Mouse (Mus musculus): ENCODE results near the gene Glul.
"Not testable (repeated sequence)": the region's sequence is repeated elsewhere in the genome, so short reads cannot be mapped to it uniquely, and the experiment has no call there.

Glul gene

DNA sequence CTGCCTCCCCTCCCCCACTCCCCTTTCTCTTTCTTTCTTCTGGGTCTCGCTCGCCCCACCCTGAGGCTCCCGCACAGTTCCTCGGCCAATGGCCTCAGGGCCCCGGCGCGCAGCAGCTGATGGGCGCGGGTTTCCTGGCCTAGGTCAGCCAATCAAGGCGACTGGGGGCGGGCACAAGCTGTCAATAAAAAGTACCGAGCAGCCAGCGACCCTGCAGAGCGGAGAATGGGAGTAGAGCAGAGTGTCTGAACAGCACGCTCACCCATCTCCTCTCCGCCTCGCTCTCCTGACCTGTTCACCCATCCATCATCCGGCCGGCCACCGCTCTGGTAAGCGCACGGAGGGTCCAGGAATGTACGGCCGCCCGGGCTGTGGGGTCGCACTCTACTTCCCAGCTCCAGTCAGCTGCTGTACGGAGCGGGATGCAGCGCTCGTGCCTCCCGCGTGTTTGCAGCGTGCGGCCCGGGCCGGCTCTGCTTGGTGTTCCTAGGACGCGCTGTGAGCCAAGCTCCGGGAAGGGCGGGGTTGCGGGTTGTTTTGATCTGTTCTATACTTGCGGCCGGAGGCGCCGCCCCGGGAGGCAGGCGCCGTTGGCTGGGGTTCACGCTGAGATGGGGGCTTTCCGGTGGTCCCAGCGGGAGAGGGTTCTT lies at the start of gene Glul, which contains the start of gene Teddm2:
Gene Glul, plus strand, starts transcription at position 214 of the 650 bp plus-strand sequence.
Gene Teddm2, minus strand, starts transcription at position 498 of the 650 bp plus-strand sequence.
- no peaks in the 10 kb centered on the region for H3K27me3 ChIP-seq (ENCODE audit: control insufficient read depth, insufficient read depth, low read length, poor library complexity, severe bottlenecking)
- H3K36me3 ChIP-seq (ENCODE audit: control insufficient read depth, insufficient read depth, low read length, poor library complexity, severe bottlenecking), result peaks cover 2% of the 10 kb centered on the region; the same call in 1 of the 2 replicates
- DNase-seq (ENCODE audit: low read depth, low spot score), result peak; percentile 97

DNA sequence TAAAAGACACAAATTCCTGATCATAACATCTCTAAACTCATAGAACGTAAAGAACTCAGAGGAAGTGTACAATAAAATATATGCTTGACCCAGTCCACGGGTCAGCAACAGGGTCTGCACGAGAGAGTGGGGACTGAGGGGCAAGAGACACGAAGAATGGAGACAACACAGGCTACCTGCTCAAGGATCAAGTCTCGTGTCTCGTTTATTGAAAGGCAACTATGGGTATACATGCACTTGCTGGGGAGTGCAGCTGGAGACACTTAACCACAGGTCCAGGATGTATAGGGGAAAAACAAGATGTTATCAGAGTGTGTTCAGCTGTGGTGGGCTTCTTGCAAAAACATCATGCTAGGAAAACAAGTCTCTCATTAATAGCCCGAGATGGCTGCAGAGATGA lies 47.0 kb upstream of the Glul start:
- not testable (repeated sequence) for DNase-seq (ENCODE audit: low read depth, low spot score); H3K27me3 ChIP-seq (ENCODE audit: control insufficient read depth, insufficient read depth, low read length, poor library complexity, severe bottlenecking)

DNA sequence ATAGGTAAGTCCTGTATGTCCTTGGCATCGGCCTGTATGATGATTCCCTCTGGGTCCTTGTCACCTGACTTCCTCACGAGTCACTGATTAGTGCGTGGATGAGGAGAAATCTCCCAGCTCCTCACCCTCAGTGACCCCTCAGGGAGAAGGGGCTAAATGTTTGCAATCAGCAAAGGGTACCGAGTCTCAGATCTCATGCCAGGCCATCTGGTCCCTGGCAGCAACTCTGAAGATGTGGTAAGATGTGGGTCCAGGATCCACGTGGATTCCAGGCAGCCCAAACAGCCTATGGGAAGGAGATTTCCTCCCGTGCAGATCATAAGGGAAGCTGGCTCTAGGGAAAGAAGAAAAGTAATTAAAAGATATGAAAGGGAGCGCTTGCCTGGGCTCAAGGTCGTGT lies 43.8 kb upstream of the Glul start:
- Histone ChIP-seq H3K36me3 (ENCODE audit: control insufficient read depth, insufficient read depth, low read length, poor library complexity, severe bottlenecking) (no peaks in the 10 kb centered on the region), H3K27me3 (ENCODE audit: control insufficient read depth, insufficient read depth, low read length, poor library complexity, severe bottlenecking) (no peaks in the 10 kb centered on the region)
- no peak for DNase-seq (ENCODE audit: low read depth, low spot score)

More for the DNA sequence above, 47.0 kb upstream of the Glul start:
- not testable (repeated sequence) for H3K36me3 ChIP-seq (ENCODE audit: control insufficient read depth, insufficient read depth, low read length, poor library complexity, severe bottlenecking)

DNA sequence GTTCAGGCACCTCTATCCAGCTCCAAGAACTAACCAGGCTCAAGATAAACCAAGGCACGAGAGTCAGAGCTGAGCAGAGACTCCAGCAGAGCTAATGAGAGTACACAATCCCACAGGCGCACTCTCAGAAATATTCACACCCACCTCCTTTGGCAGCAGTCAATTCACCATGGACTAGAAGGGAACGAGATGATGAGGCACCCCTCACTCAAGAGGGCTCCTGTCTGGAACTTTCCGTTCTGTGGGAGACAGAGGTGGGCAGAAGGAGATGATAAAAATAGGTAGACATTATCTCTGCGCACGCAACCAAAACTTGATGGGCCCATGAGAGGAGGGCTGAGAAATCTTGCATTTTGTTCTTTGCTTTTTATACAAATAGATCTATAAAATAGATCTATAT lies 25.7 kb upstream of the Glul start, which contains the start of gene Teddm1b:
Gene Teddm1b, plus strand, starts transcription at position 301 of the 400 bp plus-strand sequence.
- H3K36me3 ChIP-seq (ENCODE audit: control insufficient read depth, insufficient read depth, low read length, poor library complexity, severe bottlenecking), result no peaks in the 10 kb centered on the region
- DNase-seq (ENCODE audit: low read depth, low spot score), result no peak
- no peaks in the 10 kb centered on the region for H3K27me3 ChIP-seq (ENCODE audit: control insufficient read depth, insufficient read depth, low read length, poor library complexity, severe bottlenecking)

DNA sequence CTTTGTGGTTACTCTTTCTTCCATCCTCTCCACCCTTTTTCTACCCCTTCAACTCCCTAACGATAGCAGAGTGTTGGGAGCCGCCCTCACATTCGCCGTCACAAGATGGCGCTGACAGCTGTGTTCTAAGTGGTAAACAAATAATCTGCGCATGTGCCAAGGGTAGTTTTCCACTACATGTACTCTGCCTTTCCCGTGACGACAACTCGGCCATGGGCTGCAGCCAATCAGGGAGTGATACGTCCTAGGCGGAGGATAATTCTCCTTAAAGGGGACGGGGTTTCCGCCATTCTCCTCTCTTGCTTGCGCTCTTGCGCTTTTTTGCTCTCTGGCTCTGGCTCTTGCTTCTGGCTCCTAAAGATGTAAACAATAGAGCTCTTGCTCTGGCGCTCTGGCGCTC lies 19.4 kb upstream of the Glul start:
- not testable (repeated sequence) for H3K27me3 ChIP-seq (ENCODE audit: control insufficient read depth, insufficient read depth, low read length, poor library complexity, severe bottlenecking); DNase-seq (ENCODE audit: low read depth, low spot score); H3K36me3 ChIP-seq (ENCODE audit: control insufficient read depth, insufficient read depth, low read length, poor library complexity, severe bottlenecking)

- Histone ChIP-seq H3K36me3 (ENCODE audit: control insufficient read depth, insufficient read depth, low read length, poor library complexity, severe bottlenecking) (no peaks in the 10 kb centered on the region), H3K27me3 (ENCODE audit: control insufficient read depth, insufficient read depth, low read length, poor library complexity, severe bottlenecking) (no peaks in the 10 kb centered on the region)
- DNase-seq (ENCODE audit: low read depth, low spot score), result no peak
These were observed 13.6 kb upstream of the Glul start for GRCm38 (mm10) chr1:153886024-153886633.

DNA sequence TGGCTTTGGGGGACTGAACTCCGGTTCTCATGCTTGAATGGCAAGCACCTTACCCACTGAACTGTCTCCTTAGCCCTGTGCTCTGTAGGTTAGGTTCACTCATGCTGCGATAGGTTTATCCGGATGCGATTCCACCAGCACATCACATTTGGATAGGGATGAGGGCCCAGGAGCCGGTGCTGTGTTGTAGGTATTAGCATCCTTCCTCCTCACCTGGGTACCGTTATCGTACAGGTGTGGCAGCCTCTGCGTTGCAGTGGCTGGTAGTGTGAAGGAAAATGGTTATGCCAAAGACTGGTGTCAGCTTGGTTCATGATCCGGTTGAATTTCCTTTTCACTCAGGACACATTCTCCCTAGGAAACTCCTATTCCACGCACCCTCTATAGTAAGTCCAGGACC lies 9.6 kb upstream of the Glul start:
- DNase-seq (ENCODE audit: low read depth, low spot score), result no peak
- Histone ChIP-seq H3K36me3 (ENCODE audit: control insufficient read depth, insufficient read depth, low read length, poor library complexity, severe bottlenecking) (no peaks in the 10 kb centered on the region), H3K27me3 (ENCODE audit: control insufficient read depth, insufficient read depth, low read length, poor library complexity, severe bottlenecking) (no peaks in the 10 kb centered on the region)

- Histone ChIP-seq H3K36me3 (ENCODE audit: control insufficient read depth, insufficient read depth, low read length, poor library complexity, severe bottlenecking) (no peaks in the 10 kb centered on the region), H3K27me3 (ENCODE audit: control insufficient read depth, insufficient read depth, low read length, poor library complexity, severe bottlenecking) (no peaks in the 10 kb centered on the region)
- DNase-seq (ENCODE audit: low read depth, low spot score), result no peak
These were observed 8.3 kb upstream of the Glul start, which contains the start of gene Teddm1a for GRCm38 (mm10) chr1:153891442-153891841. Gene Teddm1a (plus strand): TSS chr1:153891742.

DNA sequence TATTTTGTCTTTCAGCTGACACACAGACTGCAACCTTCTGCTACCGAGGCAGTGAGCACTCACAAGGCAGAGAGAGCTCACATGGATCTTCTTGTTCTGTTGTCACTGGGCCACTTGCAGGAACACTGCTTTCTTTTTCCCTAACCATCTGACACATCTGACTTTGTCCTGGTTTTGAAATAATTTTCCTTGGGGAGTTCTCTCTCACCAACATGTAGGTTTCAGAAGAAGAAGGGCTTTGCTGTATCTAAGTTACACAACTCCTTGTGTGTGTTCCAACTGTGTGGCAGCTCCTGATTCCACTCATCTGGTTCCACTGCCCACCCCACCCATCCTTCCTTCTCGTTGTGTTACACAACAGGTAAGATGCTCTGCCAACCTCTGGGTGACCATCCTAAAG lies 6.0 kb upstream of the Glul start:
- Histone ChIP-seq H3K27me3 (ENCODE audit: control insufficient read depth, insufficient read depth, low read length, poor library complexity, severe bottlenecking) (no peaks in the 10 kb centered on the region), H3K36me3 (ENCODE audit: control insufficient read depth, insufficient read depth, low read length, poor library complexity, severe bottlenecking) (no peaks in the 10 kb centered on the region)
- no peak for DNase-seq (ENCODE audit: low read depth, low spot score)

DNA sequence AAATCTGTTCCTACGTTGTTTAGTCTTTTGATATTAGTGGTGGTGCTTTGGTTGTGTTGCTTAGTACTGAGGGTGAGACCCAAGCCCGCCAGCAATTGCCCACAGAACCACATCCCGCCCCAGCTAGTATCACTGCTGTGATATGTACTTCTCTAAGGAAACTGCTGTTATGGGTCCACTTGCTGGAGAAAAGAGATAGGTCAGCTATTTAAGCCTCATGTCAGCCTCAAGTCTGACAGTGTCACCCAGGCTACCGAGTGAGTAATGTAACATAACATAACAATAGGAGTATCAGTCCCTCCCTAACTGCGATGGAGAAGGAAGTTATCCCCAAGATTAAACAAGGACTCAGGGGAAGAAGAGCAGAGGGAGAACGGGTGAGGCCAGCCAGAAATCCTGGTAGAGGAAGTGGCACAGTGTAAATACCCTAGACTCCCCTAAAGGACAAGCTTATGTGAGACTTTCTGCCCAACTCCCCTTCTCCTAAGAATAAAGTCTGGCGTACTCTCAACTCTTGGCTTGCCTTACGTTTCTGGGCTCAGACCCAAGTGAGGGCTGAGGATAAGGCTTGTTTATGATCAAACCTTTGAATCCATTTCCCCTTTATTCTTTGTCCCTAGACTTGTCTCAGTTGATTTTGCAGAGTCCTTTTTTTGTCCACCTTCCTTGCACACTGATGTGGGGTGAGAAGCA lies 5.4 kb upstream of the Glul start:
- no peaks in the 10 kb centered on the region for H3K36me3 ChIP-seq (ENCODE audit: control insufficient read depth, insufficient read depth, low read length, poor library complexity, severe bottlenecking)
- H3K27me3 ChIP-seq (ENCODE audit: control insufficient read depth, insufficient read depth, low read length, poor library complexity, severe bottlenecking), result no peaks in the 10 kb centered on the region
- DNase-seq (ENCODE audit: low read depth, low spot score), result no peak

GRCm38 (mm10) chr1:153894979-153895378 lies 4.8 kb upstream of the Glul start:
- no peaks in the 10 kb centered on the region for H3K27me3 ChIP-seq (ENCODE audit: control insufficient read depth, insufficient read depth, low read length, poor library complexity, severe bottlenecking)
- no peaks in the 10 kb centered on the region for H3K36me3 ChIP-seq (ENCODE audit: control insufficient read depth, insufficient read depth, low read length, poor library complexity, severe bottlenecking)
- DNase-seq (ENCODE audit: low read depth, low spot score), result peak; percentile 89

- no peak for DNase-seq (ENCODE audit: low read depth, low spot score)
- no peaks in the 10 kb centered on the region for H3K36me3 ChIP-seq (ENCODE audit: control insufficient read depth, insufficient read depth, low read length, poor library complexity, severe bottlenecking)
- H3K27me3 ChIP-seq (ENCODE audit: control insufficient read depth, insufficient read depth, low read length, poor library complexity, severe bottlenecking), result no peaks in the 10 kb centered on the region
These were observed 2.5 kb upstream of the Glul start for GRCm38 (mm10) chr1:153897196-153897595.

- Histone ChIP-seq H3K27me3 (ENCODE audit: control insufficient read depth, insufficient read depth, low read length, poor library complexity, severe bottlenecking) (no peaks in the 10 kb centered on the region), H3K36me3 (ENCODE audit: control insufficient read depth, insufficient read depth, low read length, poor library complexity, severe bottlenecking) (0 out of 2 replicates have a peak, but pooled peaks cover 2% of the 10 kb centered on the region)
- no peak for DNase-seq (ENCODE audit: low read depth, low spot score)
These were observed 584 bp upstream of the Glul start for GRCm38 (mm10) chr1:153898989-153899730.

DNA sequence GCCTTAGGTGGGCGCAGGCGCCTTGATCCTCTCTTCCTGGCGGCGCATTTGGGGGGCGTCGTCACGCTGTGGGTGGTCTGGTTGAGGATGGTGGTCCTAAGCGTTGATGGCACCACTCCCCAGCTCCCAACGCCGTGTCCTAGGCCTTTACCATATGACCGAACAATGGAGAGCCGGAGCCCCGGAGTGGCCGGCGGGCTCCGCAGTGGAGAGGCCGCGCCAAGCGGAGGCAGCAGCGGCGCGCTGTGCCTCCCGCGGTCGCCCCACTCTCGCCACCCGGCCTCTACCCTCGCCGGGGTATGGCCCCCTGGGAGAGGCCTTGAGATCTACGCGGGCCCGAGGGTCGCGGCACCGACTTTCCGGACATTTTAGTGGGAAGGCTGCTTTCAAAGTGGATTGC lies 637 bp downstream of the Glul start:
- no peaks in the 10 kb centered on the region for H3K27me3 ChIP-seq (ENCODE audit: control insufficient read depth, insufficient read depth, low read length, poor library complexity, severe bottlenecking)
- H3K36me3 ChIP-seq (ENCODE audit: control insufficient read depth, insufficient read depth, low read length, poor library complexity, severe bottlenecking), result peaks cover 2% of the 10 kb centered on the region; the same call in 1 of the 2 replicates
- peak; percentile 28 for DNase-seq (ENCODE audit: low read depth, low spot score)

Measured in splenic B cell, adult 2 months (primary cell).